Mouse (Mus musculus) v-Abl transformed pro-B cells (cell line): ENCODE data around the gene Snrnp48.

Experiments
- in situ Hi-C, 2 experiments: fragments of 400-800 bp; cut with MboI; formaldehyde crosslinking; loops; one replicate each; pipeline ENCODE4 v1.15.1; 2025; ENCODE audit not compliant: unreplicated experiment in 2 of 2

The Snrnp48 gene

GRCm38 (mm10) chr13:38253696-38254095, 49.0 kb downstream of the Snrnp48 start:
- in situ Hi-C loops: no loop called here

DNA sequence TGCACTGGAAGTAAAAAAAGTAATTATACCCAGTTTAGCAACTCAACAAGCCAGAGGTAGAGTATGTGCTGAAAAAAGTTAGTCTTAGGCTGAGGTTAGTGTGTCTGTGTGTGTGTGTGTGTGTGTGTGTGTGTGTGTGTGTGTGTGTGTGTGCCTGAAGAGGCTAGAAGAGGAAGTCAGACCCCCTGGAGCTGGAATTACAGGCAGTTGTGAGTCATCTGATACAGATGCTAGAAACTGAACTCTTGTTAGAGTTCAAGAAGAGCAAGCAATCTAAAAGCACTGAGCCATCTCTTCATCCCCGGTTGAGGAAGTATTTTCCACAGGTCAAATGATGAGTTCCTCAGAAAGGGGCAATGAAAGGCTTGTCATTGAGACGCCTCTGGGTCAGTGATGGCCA, 54.2 kb downstream of the Snrnp48 start:
- in situ Hi-C loops: no loop called here

- in situ Hi-C loops: no loop called here
Observed at GRCm38 (mm10) chr13:38269055-38269692, 64.4 kb downstream of the Snrnp48 start.

DNA sequence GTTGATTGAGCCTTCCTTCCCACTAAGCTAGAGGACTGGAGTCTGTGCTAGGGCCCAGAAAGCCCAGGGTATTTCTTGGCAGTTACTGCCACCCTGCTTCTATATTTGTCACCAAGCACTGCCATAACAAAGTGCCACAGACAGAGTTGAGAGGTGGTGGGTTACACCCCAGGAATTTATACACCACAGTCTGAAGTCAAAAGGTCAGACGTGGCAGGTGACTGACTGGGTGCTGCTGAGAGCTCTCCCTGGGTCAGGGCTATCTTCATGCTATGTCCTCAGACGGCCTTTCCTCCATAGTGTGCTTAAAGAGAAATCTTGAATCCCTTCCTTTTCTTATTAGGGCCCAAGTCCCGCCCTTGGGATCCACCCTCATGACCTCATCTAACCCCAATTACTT, 67.9 kb downstream of the Snrnp48 start:
- in situ Hi-C loops: no loop called here
